Mouse (Mus musculus) CH12.LX (cell line): ENCODE results near the gene Tk1.

Source experiments
- CHD2 ChIP-seq: IDR thresholded peaks from 2 replicates; pipeline ENCODE4 v1.6.1; 2011; ENCODE audit warnings: low read length, improper control_type of control experiment
- CTCF ChIP-seq, 2 experiments: IDR thresholded peaks in 1 of 2; conservative IDR thresholded peaks in 1 of 2; 2 replicates each; pipeline ENCODE4 v1.5.1; 2011 to 2012; ENCODE audit warnings: low read depth in 2 of 2, low read length in 2 of 2, improper control_type of control experiment in 1 of 2, inconsistent platforms in 1 of 2, mild to moderate bottlenecking in 1 of 2, moderate library complexity in 1 of 2
- E2F4 ChIP-seq: IDR thresholded peaks from 2 replicates; pipeline ENCODE4 v1.6.1; 2011; ENCODE audit warnings: low read depth, low read length, improper control_type of control experiment; ENCODE audit not compliant: insufficient replicate concordance
- KAT2A ChIP-seq: IDR thresholded peaks from 2 replicates; pipeline ENCODE4 v1.6.1; 2012; ENCODE audit warnings: low read length, improper control_type of control experiment, inconsistent platforms; ENCODE audit not compliant: insufficient replicate concordance
- MAX ChIP-seq: IDR thresholded peaks from 2 replicates; pipeline ENCODE4 v1.6.1; 2011; ENCODE audit warnings: low read length, improper control_type of control experiment
- MXI1 ChIP-seq: IDR thresholded peaks from 2 replicates; pipeline ENCODE4 v1.6.1; 2011; ENCODE audit warnings: mild to moderate bottlenecking, low read depth, low read length, improper control_type of control experiment
- POLR2A ChIP-seq: IDR thresholded peaks from 2 replicates; pipeline ENCODE4 v1.6.1; 2011; ENCODE audit warnings: low read depth, mild to moderate bottlenecking, improper control_type of control experiment, low read length
- SMC3 ChIP-seq: IDR thresholded peaks from 2 replicates; pipeline ENCODE4 v1.6.1; 2011; ENCODE audit warnings: low read depth, low read length, improper control_type of control experiment

- TF ChIP-seq SMC3 (peak; percentile 48), CHD2 (no peak), POLR2A (no peak), KAT2A (no peak), MXI1 (no peak), E2F4 (no peak), MAX (no peak), CTCF (conservative IDR thresholded peaks at IDR 0.05 in 1 of 2, IDR thresholded peaks at IDR 0.05 in 1 of 2; ENCODE audit: low read depth in 2 of 2, low read length in 2 of 2) (peak; percentile 38 to 70; a peak in 2 of 4 replicates)
Measured at GRCm38 (mm10) chr11:117874419-117874818, 48.5 kb upstream of the Tk1 start.
